Mouse (Mus musculus): ENCODE measurements at regions not wholly inside any gene's neighbourhood (a gene's known extent, or its start where the extent isn't known, plus 50 kb on each side); places are given as distances from the start of the nearest gene placed in this dataset.

- 95% methylated on average over 1 of the region's 1 CpGs for WGBS
- H3K9me3 ChIP-seq (replicated peaks; ENCODE audit: control insufficient read depth, low read length, poor library complexity, severe bottlenecking): no peaks in the 10 kb centered on the region
- H3K27me3 ChIP-seq (ENCODE audit: control insufficient read depth, insufficient read depth, low read depth, low read length): no peaks in the 10 kb centered on the region
- H3K4me3 ChIP-seq (ENCODE audit: low read depth, low read length): no peak overlapping the region
- no peaks in the 10 kb centered on the region for H3K36me3 ChIP-seq (ENCODE audit: control insufficient read depth, insufficient read depth, low read length)
- no peak overlapping the region for H3K4me2 ChIP-seq (ENCODE audit: low read length)
- ATAC-seq: no peak
- H3K4me1 ChIP-seq (ENCODE audit: control insufficient read depth, insufficient read depth, low read length): no peaks in the 10 kb centered on the region
- H3K27ac ChIP-seq (ENCODE audit: low read length): no peak overlapping the region
- no peak overlapping the region for H3K9ac ChIP-seq (ENCODE audit: low read depth, low read length)
Observed at GRCm38 (mm10) chr13:16676873-16677272, 665.2 kb downstream of the Inhba start.

GRCm38 (mm10) chr13:16678246-16679024 is 666.8 kb downstream of the Inhba start:
- Histone ChIP-seq H3K4me2 (ENCODE audit: low read length) (no peak overlapping the region), H3K36me3 (ENCODE audit: control insufficient read depth, insufficient read depth, low read length) (no peaks in the 10 kb centered on the region), H3K9me3 (replicated peaks; ENCODE audit: control insufficient read depth, low read length, poor library complexity, severe bottlenecking) (no peaks in the 10 kb centered on the region), H3K27me3 (ENCODE audit: control insufficient read depth, insufficient read depth, low read depth, low read length) (no peaks in the 10 kb centered on the region), H3K4me1 (ENCODE audit: control insufficient read depth, insufficient read depth, low read length) (no peaks in the 10 kb centered on the region), H3K4me3 (ENCODE audit: low read depth, low read length) (no peak overlapping the region), H3K27ac (ENCODE audit: low read length) (no peak overlapping the region), H3K9ac (ENCODE audit: low read depth, low read length) (no peak overlapping the region)
- WGBS: 88% methylated on average over 1 of the region's 1 CpGs
- no peak for ATAC-seq

- Histone ChIP-seq H3K4me3 (ENCODE audit: low read depth, low read length) (no peak overlapping the region), H3K9ac (ENCODE audit: low read depth, low read length) (no peak overlapping the region), H3K4me1 (ENCODE audit: control insufficient read depth, insufficient read depth, low read length) (no peaks in the 10 kb centered on the region), H3K27ac (ENCODE audit: low read length) (no peak overlapping the region), H3K4me2 (ENCODE audit: low read length) (no peak overlapping the region), H3K9me3 (replicated peaks; ENCODE audit: control insufficient read depth, low read length, poor library complexity, severe bottlenecking) (no peaks in the 10 kb centered on the region), H3K36me3 (ENCODE audit: control insufficient read depth, insufficient read depth, low read length) (no peaks in the 10 kb centered on the region), H3K27me3 (ENCODE audit: control insufficient read depth, insufficient read depth, low read depth, low read length) (no peaks in the 10 kb centered on the region)
- WGBS: 89% methylated on average over 1 of the region's 1 CpGs
- ATAC-seq: no peak
Observed at GRCm38 (mm10) chr13:16694201-16694600, 682.5 kb downstream of the Inhba start.

- H3K9me3 ChIP-seq (replicated peaks; ENCODE audit: control insufficient read depth, low read length, poor library complexity, severe bottlenecking): no peaks in the 10 kb centered on the region
- 82% methylated on average over 2 of the region's 2 CpGs for WGBS
- no peak overlapping the region for H3K27ac ChIP-seq (ENCODE audit: low read length)
- no peaks in the 10 kb centered on the region for H3K36me3 ChIP-seq (ENCODE audit: control insufficient read depth, insufficient read depth, low read length)
- ATAC-seq: no peak
- H3K4me3 ChIP-seq (ENCODE audit: low read depth, low read length): no peak overlapping the region
- no peak overlapping the region for H3K9ac ChIP-seq (ENCODE audit: low read depth, low read length)
- H3K4me1 ChIP-seq (ENCODE audit: control insufficient read depth, insufficient read depth, low read length): no peaks in the 10 kb centered on the region
- H3K4me2 ChIP-seq (ENCODE audit: low read length): no peak overlapping the region
- H3K27me3 ChIP-seq (ENCODE audit: control insufficient read depth, insufficient read depth, low read depth, low read length): no peaks in the 10 kb centered on the region
Observed at GRCm38 (mm10) chr13:16700934-16701333, 689.3 kb downstream of the Inhba start.

- WGBS: 72% methylated on average over 1 of the region's 1 CpGs
Observed at GRCm38 (mm10) chr13:16702138-16702537, 690.5 kb downstream of the Inhba start.

GRCm38 (mm10) chr13:16705217-16706104 is 693.8 kb downstream of the Inhba start:
- no peaks in the 10 kb centered on the region for H3K36me3 ChIP-seq (ENCODE audit: control insufficient read depth, insufficient read depth, low read length)
- no peak overlapping the region for H3K4me3 ChIP-seq (ENCODE audit: low read depth, low read length)
- peak; percentile 45; the same call in 1 of the 2 replicates for ATAC-seq
- H3K9me3 ChIP-seq (replicated peaks; ENCODE audit: control insufficient read depth, low read length, poor library complexity, severe bottlenecking): no peaks in the 10 kb centered on the region
- no peak overlapping the region for H3K27ac ChIP-seq (ENCODE audit: low read length)
- H3K27me3 ChIP-seq (ENCODE audit: control insufficient read depth, insufficient read depth, low read depth, low read length): no peaks in the 10 kb centered on the region
- 57% methylated on average over 10 of the region's 10 CpGs for WGBS
- no peaks in the 10 kb centered on the region for H3K4me1 ChIP-seq (ENCODE audit: control insufficient read depth, insufficient read depth, low read length)
- H3K4me2 ChIP-seq (ENCODE audit: low read length): peak overlapping the region; percentile 21; the same call in 1 of the 2 replicates
- no peak overlapping the region for H3K9ac ChIP-seq (ENCODE audit: low read depth, low read length)

More at GRCm38 (mm10) chr13:16702138-16702537, 690.5 kb downstream of the Inhba start:
- no peaks in the 10 kb centered on the region for H3K27me3 ChIP-seq (ENCODE audit: control insufficient read depth, insufficient read depth, low read depth, low read length)
- H3K36me3 ChIP-seq (ENCODE audit: control insufficient read depth, insufficient read depth, low read length): no peaks in the 10 kb centered on the region
- H3K9ac ChIP-seq (ENCODE audit: low read depth, low read length): no peak overlapping the region
- H3K4me1 ChIP-seq (ENCODE audit: control insufficient read depth, insufficient read depth, low read length): no peaks in the 10 kb centered on the region
- ATAC-seq: no peak
- no peaks in the 10 kb centered on the region for H3K9me3 ChIP-seq (replicated peaks; ENCODE audit: control insufficient read depth, low read length, poor library complexity, severe bottlenecking)
- H3K27ac ChIP-seq (ENCODE audit: low read length): no peak overlapping the region
- H3K4me2 ChIP-seq (ENCODE audit: low read length): no peak overlapping the region
- no peak overlapping the region for H3K4me3 ChIP-seq (ENCODE audit: low read depth, low read length)

- Histone ChIP-seq H3K4me1 (ENCODE audit: control insufficient read depth, insufficient read depth, low read length) (no peaks in the 10 kb centered on the region), H3K4me3 (ENCODE audit: low read depth, low read length) (no peak overlapping the region), H3K9ac (ENCODE audit: low read depth, low read length) (no peak overlapping the region), H3K27ac (ENCODE audit: low read length) (no peak overlapping the region), H3K4me2 (ENCODE audit: low read length) (no peak overlapping the region), H3K9me3 (replicated peaks; ENCODE audit: control insufficient read depth, low read length, poor library complexity, severe bottlenecking) (no peaks in the 10 kb centered on the region), H3K27me3 (ENCODE audit: control insufficient read depth, insufficient read depth, low read depth, low read length) (no peaks in the 10 kb centered on the region), H3K36me3 (ENCODE audit: control insufficient read depth, insufficient read depth, low read length) (no peaks in the 10 kb centered on the region)
- 36% methylated on average over 1 of the region's 1 CpGs for WGBS
- no peak for ATAC-seq
Observed at GRCm38 (mm10) chr13:16706105-16706442, 694.4 kb downstream of the Inhba start.

GRCm38 (mm10) chr13:16715296-16715960 is 703.8 kb downstream of the Inhba start:
- Histone ChIP-seq H3K4me1 (ENCODE audit: control insufficient read depth, insufficient read depth, low read length) (no peaks in the 10 kb centered on the region), H3K4me3 (ENCODE audit: low read depth, low read length) (no peak overlapping the region), H3K27me3 (ENCODE audit: control insufficient read depth, insufficient read depth, low read depth, low read length) (no peaks in the 10 kb centered on the region), H3K27ac (ENCODE audit: low read length) (no peak overlapping the region), H3K36me3 (ENCODE audit: control insufficient read depth, insufficient read depth, low read length) (no peaks in the 10 kb centered on the region), H3K9ac (ENCODE audit: low read depth, low read length) (no peak overlapping the region), H3K4me2 (ENCODE audit: low read length) (no peak overlapping the region), H3K9me3 (replicated peaks; ENCODE audit: control insufficient read depth, low read length, poor library complexity, severe bottlenecking) (no peaks in the 10 kb centered on the region)
- no peak for ATAC-seq
- WGBS: 81% methylated on average over 5 of the region's 5 CpGs

Measured in midbrain, embryonic 16.5 days (tissue).